Mouse (Mus musculus): ENCODE measurements at regions not wholly inside any gene's neighbourhood (a gene's known extent, or its start where the extent isn't known, plus 50 kb on each side); places are given as distances from the start of the nearest gene placed in this dataset.

GRCm38 (mm10) chr12:54405066-54405465 lies 201.4 kb upstream of the Egln3 start:
- H3K4me3 ChIP-seq: no peak overlapping the region
- no peaks in the 10 kb centered on the region for H3K36me3 ChIP-seq
- WGBS: 55% methylated on average over 14 of the region's 14 CpGs
- no peaks in the 10 kb centered on the region for H3K27me3 ChIP-seq
- H3K4me1 ChIP-seq: 0 out of 2 replicates have a peak, but pooled peaks cover 11% of the 10 kb centered on the region
- no peaks in the 10 kb centered on the region for H3K9me3 ChIP-seq
- ATAC-seq (ENCODE audit: insufficient number of reproducible peaks, low FRiP score, low TSS enrichment, low read depth): no peak
- H3K9ac ChIP-seq: no peak overlapping the region
- H3K4me2 ChIP-seq: no peak overlapping the region
- peak overlapping the region; percentile 54; the same call in 1 of the 2 replicates for H3K27ac ChIP-seq

GRCm38 (mm10) chr12:54402591-54402990 lies 198.9 kb upstream of the Egln3 start:
- no peaks in the 10 kb centered on the region for H3K9me3 ChIP-seq
- H3K27me3 ChIP-seq: peaks cover 4% of the 10 kb centered on the region; the same call in 1 of the 2 replicates
- no peak overlapping the region for H3K4me2 ChIP-seq
- ATAC-seq (ENCODE audit: insufficient number of reproducible peaks, low FRiP score, low TSS enrichment, low read depth): no peak
- 74% methylated on average over 6 of the region's 6 CpGs for WGBS
- H3K4me3 ChIP-seq: no peak overlapping the region
- no peaks in the 10 kb centered on the region for H3K36me3 ChIP-seq
- H3K9ac ChIP-seq: no peak overlapping the region
- H3K4me1 ChIP-seq: 0 out of 2 replicates have a peak, but pooled peaks cover 11% of the 10 kb centered on the region
- H3K27ac ChIP-seq: no peak overlapping the region

GRCm38 (mm10) chr12:54401665-54402064 lies 198.0 kb upstream of the Egln3 start:
- no peak overlapping the region for H3K4me3 ChIP-seq
- ATAC-seq (ENCODE audit: insufficient number of reproducible peaks, low FRiP score, low TSS enrichment, low read depth): no peak
- H3K9me3 ChIP-seq: no peaks in the 10 kb centered on the region
- no peak overlapping the region for H3K4me2 ChIP-seq
- H3K4me1 ChIP-seq: 0 out of 2 replicates have a peak, but pooled peaks cover 8% of the 10 kb centered on the region
- WGBS: 54% methylated on average over 1 of the region's 1 CpGs
- no peaks in the 10 kb centered on the region for H3K36me3 ChIP-seq
- no peak overlapping the region for H3K9ac ChIP-seq
- H3K27ac ChIP-seq: peak overlapping the region; percentile 17; the same call in 1 of the 2 replicates
- H3K27me3 ChIP-seq: peaks cover 4% of the 10 kb centered on the region; the same call in 1 of the 2 replicates

- no peak overlapping the region for H3K9ac ChIP-seq
Measured at GRCm38 (mm10) chr12:54400084-54400483, 196.4 kb upstream of the Egln3 start.

GRCm38 (mm10) chr12:54398080-54398479 lies 194.4 kb upstream of the Egln3 start:
- H3K27me3 ChIP-seq: peaks cover 4% of the 10 kb centered on the region; the same call in 1 of the 2 replicates
- H3K9me3 ChIP-seq: no peaks in the 10 kb centered on the region
- no peaks in the 10 kb centered on the region for H3K36me3 ChIP-seq
- no peak overlapping the region for H3K4me2 ChIP-seq
- H3K9ac ChIP-seq: no peak overlapping the region
- 0 out of 2 replicates have a peak, but pooled peaks cover 3% of the 10 kb centered on the region for H3K4me1 ChIP-seq
- no peak overlapping the region for H3K4me3 ChIP-seq
- 40% methylated on average over 6 of the region's 6 CpGs for WGBS
- no peak overlapping the region for H3K27ac ChIP-seq
- ATAC-seq (ENCODE audit: insufficient number of reproducible peaks, low FRiP score, low TSS enrichment, low read depth): no peak

More at GRCm38 (mm10) chr12:54400084-54400483, 196.4 kb upstream of the Egln3 start:
- H3K27me3 ChIP-seq: peaks cover 4% of the 10 kb centered on the region; the same call in 1 of the 2 replicates
- H3K4me2 ChIP-seq: no peak overlapping the region
- H3K27ac ChIP-seq: no peak overlapping the region
- H3K36me3 ChIP-seq: no peaks in the 10 kb centered on the region
- no peak for ATAC-seq (ENCODE audit: insufficient number of reproducible peaks, low FRiP score, low TSS enrichment, low read depth)
- no peaks in the 10 kb centered on the region for H3K9me3 ChIP-seq
- no peak overlapping the region for H3K4me3 ChIP-seq
- WGBS: 87% methylated on average over 5 of the region's 5 CpGs
- H3K4me1 ChIP-seq: 0 out of 2 replicates have a peak, but pooled peaks cover 7% of the 10 kb centered on the region

GRCm38 (mm10) chr12:54396952-54397351 lies 193.3 kb upstream of the Egln3 start:
- ATAC-seq (ENCODE audit: insufficient number of reproducible peaks, low FRiP score, low TSS enrichment, low read depth): no peak
- H3K9ac ChIP-seq: no peak overlapping the region

GRCm38 (mm10) chr12:54396341-54396740 lies 192.7 kb upstream of the Egln3 start:
- no peaks in the 10 kb centered on the region for H3K9me3 ChIP-seq
- H3K4me2 ChIP-seq: no peak overlapping the region
- WGBS: 69% methylated on average over 5 of the region's 5 CpGs
- no peaks in the 10 kb centered on the region for H3K36me3 ChIP-seq
- H3K4me1 ChIP-seq: no peaks in the 10 kb centered on the region
- no peak for ATAC-seq (ENCODE audit: insufficient number of reproducible peaks, low FRiP score, low TSS enrichment, low read depth)
- peaks cover 4% of the 10 kb centered on the region; the same call in 1 of the 2 replicates for H3K27me3 ChIP-seq
- no peak overlapping the region for H3K9ac ChIP-seq
- no peak overlapping the region for H3K4me3 ChIP-seq
- no peak overlapping the region for H3K27ac ChIP-seq

More at GRCm38 (mm10) chr12:54396952-54397351, 193.3 kb upstream of the Egln3 start:
- Histone ChIP-seq H3K27me3 (peaks cover 4% of the 10 kb centered on the region; the same call in 1 of the 2 replicates), H3K4me2 (no peak overlapping the region), H3K4me1 (0 out of 2 replicates have a peak, but pooled peaks cover 3% of the 10 kb centered on the region), H3K9me3 (no peaks in the 10 kb centered on the region), H3K4me3 (no peak overlapping the region), H3K27ac (no peak overlapping the region), H3K36me3 (no peaks in the 10 kb centered on the region)

GRCm38 (mm10) chr12:54385401-54385800 lies 181.7 kb upstream of the Egln3 start:
- WGBS: 26% methylated on average over 4 of the region's 4 CpGs
- no peaks in the 10 kb centered on the region for H3K27me3 ChIP-seq
- H3K9ac ChIP-seq: no peak overlapping the region
- no peak overlapping the region for H3K4me3 ChIP-seq
- no peaks in the 10 kb centered on the region for H3K9me3 ChIP-seq
- no peak for ATAC-seq (ENCODE audit: insufficient number of reproducible peaks, low FRiP score, low TSS enrichment, low read depth)
- H3K36me3 ChIP-seq: no peaks in the 10 kb centered on the region
- H3K4me1 ChIP-seq: peaks cover 5% of the 10 kb centered on the region; the same call in 1 of the 2 replicates
- no peak overlapping the region for H3K4me2 ChIP-seq
- H3K27ac ChIP-seq: no peak overlapping the region; the same call in 1 of the 2 replicates

- no peaks in the 10 kb centered on the region for H3K27me3 ChIP-seq
- H3K4me2 ChIP-seq: no peak overlapping the region
- H3K4me1 ChIP-seq: peaks cover 5% of the 10 kb centered on the region; the same call in 1 of the 2 replicates
- H3K9me3 ChIP-seq: no peaks in the 10 kb centered on the region
- no peak overlapping the region for H3K27ac ChIP-seq
- no peak for ATAC-seq (ENCODE audit: insufficient number of reproducible peaks, low FRiP score, low TSS enrichment, low read depth)
- WGBS: 52% methylated on average over 3 of the region's 3 CpGs
- no peaks in the 10 kb centered on the region for H3K36me3 ChIP-seq
- no peak overlapping the region for H3K9ac ChIP-seq
- no peak overlapping the region for H3K4me3 ChIP-seq
Measured at GRCm38 (mm10) chr12:54384116-54384515, 180.5 kb upstream of the Egln3 start.

- H3K4me1 ChIP-seq: peaks cover 5% of the 10 kb centered on the region; the same call in 1 of the 2 replicates
- no peaks in the 10 kb centered on the region for H3K36me3 ChIP-seq
- H3K4me2 ChIP-seq: no peak overlapping the region
- H3K4me3 ChIP-seq: no peak overlapping the region
- no peak for ATAC-seq (ENCODE audit: insufficient number of reproducible peaks, low FRiP score, low TSS enrichment, low read depth)
- 99% methylated on average over 2 of the region's 2 CpGs for WGBS
- no peaks in the 10 kb centered on the region for H3K27me3 ChIP-seq
- H3K9me3 ChIP-seq: no peaks in the 10 kb centered on the region
- H3K9ac ChIP-seq: no peak overlapping the region
- no peak overlapping the region for H3K27ac ChIP-seq
Measured at GRCm38 (mm10) chr12:54382965-54383364, 179.3 kb upstream of the Egln3 start.

GRCm38 (mm10) chr12:54382061-54382460 lies 178.4 kb upstream of the Egln3 start:
- no peaks in the 10 kb centered on the region for H3K9me3 ChIP-seq
- no peaks in the 10 kb centered on the region for H3K36me3 ChIP-seq
- H3K27me3 ChIP-seq: no peaks in the 10 kb centered on the region
- 69% methylated on average over 6 of the region's 6 CpGs for WGBS
- H3K27ac ChIP-seq: no peak overlapping the region
- ATAC-seq (ENCODE audit: insufficient number of reproducible peaks, low FRiP score, low TSS enrichment, low read depth): no peak
- H3K4me2 ChIP-seq: no peak overlapping the region
- H3K9ac ChIP-seq: no peak overlapping the region
- H3K4me3 ChIP-seq: no peak overlapping the region
- peaks cover 5% of the 10 kb centered on the region; the same call in 1 of the 2 replicates for H3K4me1 ChIP-seq

GRCm38 (mm10) chr12:54380322-54380721 lies 176.7 kb upstream of the Egln3 start:
- Histone ChIP-seq H3K27ac (no peak overlapping the region), H3K36me3 (no peaks in the 10 kb centered on the region), H3K9me3 (no peaks in the 10 kb centered on the region), H3K9ac (no peak overlapping the region), H3K4me3 (no peak overlapping the region), H3K4me2 (no peak overlapping the region), H3K4me1 (peaks cover 1% of the 10 kb centered on the region; the same call in 1 of the 2 replicates), H3K27me3 (no peaks in the 10 kb centered on the region)
- no peak for ATAC-seq (ENCODE audit: insufficient number of reproducible peaks, low FRiP score, low TSS enrichment, low read depth)
- 82% methylated on average over 5 of the region's 5 CpGs for WGBS
